Mouse (Mus musculus) embryonic facial prominence, embryonic 12.5 days (tissue): ENCODE data around the gene Pde10a. TPM values are rescaled to one million over a fixed set of nuclear protein-coding genes. Genes with fewer than 3 reads are reported as not detected.

Experiments used
- ATAC-seq: fragments of 200-750 bp; cut with Nextera tagmentation; 2 replicates; pipeline ENCODE4 v1.8.0; 2017; ENCODE audit not compliant: insufficient number of reproducible peaks, insufficient read depth, low FRiP score, low TSS enrichment
- H3K27ac ChIP-seq: fragments of 300-500 bp; sonication (generic); 2 replicates; pipeline ENCODE4 v1.5.1; 2016; ENCODE audit warnings: mild to moderate bottlenecking
- H3K27me3 ChIP-seq: fragments of 300-500 bp; sonication (generic); 2 replicates; pipeline ENCODE4 v1.6.1; 2016; ENCODE audit warnings: mild to moderate bottlenecking, moderate library complexity
- H3K36me3 ChIP-seq: fragments of 300-500 bp; sonication (generic); 2 replicates; pipeline ENCODE4 v1.6.1; 2016; ENCODE audit warnings: mild to moderate bottlenecking
- H3K4me1 ChIP-seq: fragments of 300-500 bp; sonication (generic); 2 replicates; pipeline ENCODE4 v1.6.1; 2016
- H3K4me2 ChIP-seq: fragments of 300-500 bp; sonication (generic); replicated peaks from 2 replicates; pipeline ENCODE4 v1.6.1; 2016; ENCODE audit warnings: mild to moderate bottlenecking, moderate library complexity
- H3K4me3 ChIP-seq: fragments of 300-500 bp; sonication (generic); 2 replicates; pipeline ENCODE4 v1.5.1; 2016; ENCODE audit warnings: mild to moderate bottlenecking
- H3K9ac ChIP-seq: fragments of 300-500 bp; sonication (generic); 2 replicates; pipeline ENCODE4 v1.6.1; 2016; ENCODE audit warnings: mild to moderate bottlenecking, moderate library complexity
- H3K9me3 ChIP-seq: fragments of 300-500 bp; sonication (generic); 2 replicates; pipeline ENCODE4 v1.6.1; 2016; ENCODE audit warnings: mild to moderate bottlenecking, moderate library complexity
- WGBS: fragments of 180-500 bp; shearing (Covaris S2); methylation state at CpG from one replicate; pipeline ENCODE4 v1.1.7; 2016; 5-methylcytosine and 5-hydroxymethylcytosine counted together
- polyA plus RNA-seq: library from polyadenylated mRNA; unstranded; fragments of >200 nt; fragmentation: Nextera tagmentation; extraction: Ambion mirVana; gene quantifications from 2 replicates; pipeline ENCODE4 v1.2.1, GENCODE M21; 2016

Gene Pde10a
- polyA plus RNA-seq, 1 experiment from 2014 or later, result 3.9 TPM

DNA sequence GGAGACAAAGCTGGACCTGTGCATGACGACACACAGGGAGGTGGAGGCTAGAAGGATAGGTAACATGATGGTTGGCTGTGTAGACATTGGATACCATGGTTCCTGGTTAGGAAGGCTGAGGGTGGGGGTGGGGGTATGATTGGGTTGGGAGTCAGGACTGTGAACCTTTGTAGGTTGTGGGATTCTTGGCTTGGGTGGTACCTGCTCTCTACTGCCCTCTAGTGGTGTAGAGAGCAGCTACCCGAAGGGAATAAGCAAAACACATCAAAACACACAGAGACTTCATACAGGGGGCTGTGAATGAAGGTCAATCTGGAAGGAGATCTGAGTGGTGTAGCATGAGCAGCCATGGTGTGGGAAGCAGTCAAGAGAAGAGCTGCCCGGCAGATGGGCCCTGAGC lies 282.2 kb downstream of the Pde10a start:
- no peaks in the 10 kb centered on the region for H3K9me3 ChIP-seq
- H3K36me3 ChIP-seq, result no peaks in the 10 kb centered on the region
- H3K9ac ChIP-seq, result no peak overlapping the region
- H3K4me1 ChIP-seq, result peaks cover 7% of the 10 kb centered on the region
- no peak overlapping the region for H3K4me2 ChIP-seq
- peaks cover 31% of the 10 kb centered on the region for H3K27me3 ChIP-seq
- H3K27ac ChIP-seq, result no peak overlapping the region
- H3K4me3 ChIP-seq, result no peak overlapping the region
- ATAC-seq, result no peak
- WGBS, result 48% methylated on average over 3 of the region's 3 CpGs

DNA sequence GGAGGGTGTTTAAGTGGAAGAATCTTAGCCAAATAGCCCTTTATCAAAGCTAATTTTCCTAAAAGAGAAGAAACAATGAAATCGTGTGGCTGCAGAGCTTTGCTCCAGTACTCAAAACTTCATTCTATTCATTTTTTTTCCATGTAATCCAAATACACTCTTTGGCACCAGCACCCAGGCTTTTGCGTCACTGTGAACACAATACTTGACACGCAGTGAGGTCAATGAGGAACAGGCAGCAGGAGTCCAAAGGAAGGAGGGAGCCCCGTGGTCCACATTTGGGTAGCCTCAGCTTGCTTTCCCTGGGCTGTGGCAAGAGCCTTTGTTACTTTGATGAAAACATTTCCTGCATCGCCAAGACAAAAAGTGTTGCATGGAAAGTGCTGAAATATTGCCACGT lies 284.6 kb downstream of the Pde10a start:
- no peaks in the 10 kb centered on the region for H3K9me3 ChIP-seq
- WGBS, result 61% methylated on average over 6 of the region's 6 CpGs

DNA sequence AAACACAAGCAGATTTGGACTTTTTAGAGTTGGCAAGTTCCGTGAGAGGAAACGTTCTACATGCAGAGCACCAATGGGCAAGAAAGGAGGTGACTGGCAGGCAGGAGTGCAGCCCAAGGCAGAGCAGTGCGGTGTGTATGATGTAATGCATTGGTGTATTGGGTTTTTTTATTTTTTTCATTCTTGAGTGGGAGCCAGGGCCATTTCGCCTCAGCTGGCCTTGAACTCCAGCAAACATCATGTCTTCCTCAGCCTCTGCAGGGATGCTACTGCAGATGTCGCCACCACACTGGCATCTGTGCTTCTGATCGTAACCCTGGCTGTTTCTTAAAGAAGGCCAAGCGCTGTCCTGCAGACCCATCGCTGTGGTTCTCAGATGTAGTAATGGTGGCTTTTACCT lies 285.0 kb downstream of the Pde10a start:
- Histone ChIP-seq H3K4me1 (no peaks in the 10 kb centered on the region), H3K4me3 (no peak overlapping the region), H3K36me3 (no peaks in the 10 kb centered on the region), H3K9ac (no peak overlapping the region), H3K9me3 (no peaks in the 10 kb centered on the region), H3K27ac (no peak overlapping the region), H3K4me2 (no peak overlapping the region), H3K27me3 (peaks cover 7% of the 10 kb centered on the region; the same call in 1 of the 2 replicates)
- ATAC-seq, result no peak
- WGBS, result 86% methylated on average over 8 of the region's 8 CpGs

More for the DNA sequence above, 284.6 kb downstream of the Pde10a start:
- H3K4me1 ChIP-seq, result no peaks in the 10 kb centered on the region
- no peak overlapping the region for H3K27ac ChIP-seq
- no peaks in the 10 kb centered on the region for H3K36me3 ChIP-seq
- H3K9ac ChIP-seq, result no peak overlapping the region
- peaks cover 9% of the 10 kb centered on the region; the same call in 1 of the 2 replicates for H3K27me3 ChIP-seq
- no peak overlapping the region for H3K4me2 ChIP-seq
- no peak overlapping the region for H3K4me3 ChIP-seq
- ATAC-seq, result no peak

DNA sequence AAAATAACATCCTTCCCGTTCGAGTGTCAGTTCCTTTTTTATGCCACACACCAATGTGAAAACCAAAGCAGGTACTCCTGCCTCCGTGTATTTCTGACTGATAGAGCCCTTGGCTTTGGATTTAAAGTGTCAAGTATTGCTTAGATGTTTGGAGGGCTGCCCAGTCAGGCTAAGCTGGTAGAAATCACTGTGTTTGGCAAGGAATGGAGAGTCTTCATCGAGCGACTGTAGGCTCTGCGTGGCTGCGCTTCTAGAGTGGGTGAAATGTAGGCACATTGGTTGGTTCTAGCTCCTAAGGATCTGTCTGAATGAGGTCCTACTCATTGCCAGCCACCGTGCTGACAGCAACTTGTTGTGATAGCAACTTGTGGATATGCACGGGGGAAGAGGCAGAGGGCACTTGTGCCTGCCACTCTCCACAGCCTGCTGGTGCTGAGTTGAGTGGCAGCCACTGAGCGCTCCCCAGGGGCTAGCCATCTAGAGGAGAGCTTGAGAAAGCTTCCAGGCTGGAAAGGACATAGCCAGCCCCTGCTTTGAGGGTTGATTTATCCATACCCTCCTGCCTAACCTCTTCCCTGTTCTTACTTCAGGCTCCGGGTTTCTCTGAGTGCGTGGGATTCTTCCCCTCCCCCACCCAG lies 287.2 kb downstream of the Pde10a start:
- Histone ChIP-seq H3K27me3 (0 out of 2 replicates have a peak, but pooled peaks cover 2% of the 10 kb centered on the region), H3K36me3 (no peaks in the 10 kb centered on the region), H3K9me3 (no peaks in the 10 kb centered on the region), H3K27ac (no peak overlapping the region), H3K4me1 (no peaks in the 10 kb centered on the region), H3K9ac (no peak overlapping the region), H3K4me3 (no peak overlapping the region), H3K4me2 (no peak overlapping the region)
- 54% methylated on average over 12 of the region's 12 CpGs for WGBS
- no peak for ATAC-seq

DNA sequence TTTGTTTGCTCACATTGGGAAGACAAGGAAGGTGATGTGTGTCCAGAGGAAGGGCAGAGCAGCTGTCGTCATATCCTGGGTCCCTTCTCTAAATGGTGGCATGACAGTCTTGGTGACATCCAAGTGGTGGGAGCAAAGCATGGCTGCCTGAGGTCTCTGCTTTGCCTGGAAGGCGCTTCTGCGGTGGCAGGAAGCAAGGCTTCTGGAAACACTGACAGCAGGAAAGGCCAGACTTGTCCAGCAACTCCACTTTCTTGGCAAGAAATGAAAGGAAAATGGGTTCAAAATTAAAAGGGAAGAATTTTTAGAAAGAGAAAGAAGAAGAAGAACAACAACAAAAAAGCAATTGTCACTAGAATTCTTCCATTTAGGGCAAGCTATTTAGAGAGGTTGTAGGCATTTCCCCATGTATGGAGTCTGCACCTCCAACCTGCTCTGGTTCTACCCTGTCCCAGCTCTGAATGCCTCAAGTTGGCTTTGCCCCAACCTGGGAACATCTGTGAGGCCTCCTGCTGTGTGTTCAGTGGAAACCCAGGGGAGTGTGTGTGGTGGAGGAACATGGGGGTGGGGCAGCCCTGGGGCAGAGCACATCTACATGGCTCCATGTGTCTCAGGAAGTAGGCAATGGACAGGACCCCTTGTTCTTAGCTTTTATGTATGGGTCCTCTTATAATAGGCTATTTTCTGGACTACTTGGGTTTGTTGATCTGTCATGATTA lies 288.8 kb downstream of the Pde10a start:
- no peak overlapping the region for H3K4me3 ChIP-seq
- no peak for ATAC-seq
- no peak overlapping the region for H3K4me2 ChIP-seq
- no peaks in the 10 kb centered on the region for H3K4me1 ChIP-seq
- 0 out of 2 replicates have a peak, but pooled peaks cover 2% of the 10 kb centered on the region for H3K27me3 ChIP-seq
- no peaks in the 10 kb centered on the region for H3K9me3 ChIP-seq
- 78% methylated on average over 3 of the region's 3 CpGs for WGBS
- H3K36me3 ChIP-seq, result no peaks in the 10 kb centered on the region
- no peak overlapping the region for H3K9ac ChIP-seq
- no peak overlapping the region for H3K27ac ChIP-seq

DNA sequence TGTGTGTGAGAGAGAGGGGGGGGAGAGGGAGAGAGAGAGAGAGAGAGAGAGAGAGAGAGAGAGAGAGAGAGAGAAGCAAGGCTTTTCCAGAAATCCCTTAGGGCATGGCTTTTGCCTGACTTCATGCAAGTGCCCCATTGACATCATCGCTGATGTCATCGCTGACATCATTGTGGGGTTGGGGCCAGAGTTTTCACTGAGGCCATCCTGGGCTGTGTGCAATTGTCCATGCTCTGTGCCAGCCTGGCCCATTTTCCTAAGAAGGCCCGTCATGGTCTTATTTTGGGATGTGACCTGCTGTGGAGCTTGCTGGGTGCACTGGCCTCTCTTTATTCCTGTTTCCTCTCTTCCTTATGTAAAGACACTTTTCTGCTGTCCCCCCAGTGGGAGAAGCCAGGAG lies 290.2 kb downstream of the Pde10a start:
- ATAC-seq, result no peak
- H3K4me2 ChIP-seq, result no peak overlapping the region
- H3K4me3 ChIP-seq, result no peak overlapping the region
- no peaks in the 10 kb centered on the region for H3K9me3 ChIP-seq
- H3K27me3 ChIP-seq, result no peaks in the 10 kb centered on the region
- H3K9ac ChIP-seq, result no peak overlapping the region
- no peaks in the 10 kb centered on the region for H3K36me3 ChIP-seq
- no peak overlapping the region for H3K27ac ChIP-seq
- 92% methylated on average over 3 of the region's 3 CpGs for WGBS
- H3K4me1 ChIP-seq, result no peaks in the 10 kb centered on the region

DNA sequence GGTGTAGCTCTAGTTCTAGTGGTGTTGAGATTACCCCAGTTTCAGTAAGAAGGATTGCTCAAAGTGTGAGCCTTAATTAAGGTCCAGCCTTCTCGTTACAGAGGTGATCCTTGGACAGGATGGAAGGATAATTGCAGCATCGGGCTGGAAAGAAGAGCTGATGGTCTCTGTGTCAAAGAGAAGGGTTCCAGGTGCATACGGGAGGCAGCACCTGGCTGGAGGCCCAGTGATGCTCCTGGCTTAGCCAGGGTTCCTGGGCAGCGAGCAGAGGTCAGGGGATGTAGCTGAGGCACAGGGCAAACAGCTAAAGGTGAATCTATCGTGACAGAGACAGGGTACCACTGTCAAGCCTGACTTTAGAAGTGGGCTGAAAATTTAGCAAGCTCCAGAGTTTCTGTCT lies 290.7 kb downstream of the Pde10a start:
- Histone ChIP-seq H3K4me1 (no peaks in the 10 kb centered on the region), H3K9me3 (no peaks in the 10 kb centered on the region), H3K27me3 (no peaks in the 10 kb centered on the region), H3K27ac (no peak overlapping the region), H3K36me3 (no peaks in the 10 kb centered on the region), H3K4me3 (no peak overlapping the region), H3K9ac (no peak overlapping the region), H3K4me2 (no peak overlapping the region)
- WGBS, result 66% methylated on average over 5 of the region's 5 CpGs
- ATAC-seq, result no peak

DNA sequence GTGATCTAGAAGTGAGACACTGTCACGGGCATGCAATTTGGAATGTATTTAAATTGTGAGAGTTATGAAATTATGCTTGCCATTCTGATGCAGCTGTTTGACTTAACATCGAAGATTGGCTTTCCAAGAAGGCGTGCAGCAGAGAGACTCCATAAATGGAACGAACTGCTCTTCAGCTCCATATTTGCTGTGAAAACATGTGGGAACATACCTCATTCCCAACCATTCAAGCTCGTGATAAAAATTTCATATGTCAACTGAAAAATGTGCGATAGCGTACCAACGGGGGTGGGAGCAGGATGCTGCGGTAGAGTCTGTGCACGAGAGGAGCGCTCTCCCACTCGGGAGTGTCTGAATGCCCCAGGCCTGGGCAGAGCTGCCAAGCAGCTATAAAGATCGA lies 293.5 kb downstream of the Pde10a start:
- no peaks in the 10 kb centered on the region for H3K9me3 ChIP-seq
- H3K4me3 ChIP-seq, result no peak overlapping the region
- WGBS, result 88% methylated on average over 13 of the region's 13 CpGs

DNA sequence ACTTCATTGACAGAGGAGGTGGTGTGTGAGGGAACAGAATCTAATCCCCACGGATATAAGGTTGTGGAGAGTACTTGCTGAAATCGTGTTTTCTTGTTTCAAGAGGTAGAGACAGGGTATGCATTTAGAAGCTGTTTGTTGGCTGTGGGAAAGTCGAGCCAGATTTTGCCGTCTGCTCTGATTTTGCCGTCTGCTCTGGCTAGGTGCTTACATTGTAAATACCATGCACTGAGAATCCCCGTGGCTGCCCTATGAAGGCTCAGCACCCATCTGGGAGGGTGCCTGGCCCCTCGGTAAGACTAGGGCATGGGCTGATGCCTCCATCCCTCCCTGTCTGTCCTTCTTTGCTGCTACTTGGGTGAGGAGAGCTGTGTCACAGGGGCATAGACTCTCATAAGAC lies 298.4 kb downstream of the Pde10a start:
- Histone ChIP-seq H3K27me3 (no peaks in the 10 kb centered on the region), H3K4me2 (no peak overlapping the region), H3K9me3 (no peaks in the 10 kb centered on the region), H3K4me3 (no peak overlapping the region), H3K27ac (no peak overlapping the region), H3K4me1 (no peaks in the 10 kb centered on the region), H3K36me3 (no peaks in the 10 kb centered on the region), H3K9ac (no peak overlapping the region)
- ATAC-seq, result no peak
- 78% methylated on average over 7 of the region's 7 CpGs for WGBS

More for the DNA sequence above, 293.5 kb downstream of the Pde10a start:
- Histone ChIP-seq H3K9ac (no peak overlapping the region), H3K4me1 (no peaks in the 10 kb centered on the region), H3K4me2 (no peak overlapping the region), H3K27ac (no peak overlapping the region), H3K27me3 (no peaks in the 10 kb centered on the region), H3K36me3 (no peaks in the 10 kb centered on the region)
- ATAC-seq, result no peak

DNA sequence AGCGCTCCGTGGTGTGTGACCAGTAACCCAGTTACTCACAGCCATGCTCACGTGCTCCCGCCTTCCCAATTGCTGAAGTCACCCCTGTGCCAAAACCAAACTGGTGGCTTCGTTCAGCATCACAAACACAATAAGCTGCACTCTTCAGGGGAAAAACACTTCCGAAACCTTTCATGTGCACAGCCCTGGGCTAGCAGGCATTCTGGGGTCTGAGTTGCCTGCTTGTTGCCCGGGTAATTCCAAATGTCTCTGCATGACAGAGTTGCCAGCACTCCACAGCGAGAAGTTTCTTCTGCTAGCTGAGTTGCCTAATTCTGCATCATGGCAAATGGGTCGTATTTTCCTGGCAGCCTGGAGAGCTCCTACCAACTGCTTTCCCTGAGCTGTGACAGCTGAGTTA lies 302.0 kb downstream of the Pde10a start:
- no peak overlapping the region for H3K4me3 ChIP-seq
- 85% methylated on average over 9 of the region's 9 CpGs for WGBS

DNA sequence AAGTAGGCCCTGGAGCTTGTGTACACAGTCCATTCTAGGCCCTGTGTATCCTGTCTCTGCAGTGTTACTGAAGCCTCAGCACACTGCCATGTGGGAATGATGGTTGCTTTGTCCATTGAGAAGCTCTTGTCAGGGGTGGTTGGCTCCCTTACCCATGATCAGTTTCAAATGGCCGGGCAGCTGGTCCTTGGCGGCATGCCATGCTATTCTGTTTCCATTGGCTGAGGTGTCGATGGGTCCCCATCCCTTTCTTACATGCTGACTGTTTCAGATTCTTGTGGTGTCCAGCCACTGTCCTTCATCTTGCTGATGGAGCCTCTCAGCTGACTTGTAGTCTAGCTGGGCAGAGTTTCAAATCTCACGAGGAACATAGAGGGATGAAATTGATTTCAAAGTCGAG lies 305.8 kb downstream of the Pde10a start:
- Histone ChIP-seq H3K27me3 (no peaks in the 10 kb centered on the region), H3K9ac (no peak overlapping the region), H3K4me3 (no peak overlapping the region), H3K36me3 (no peaks in the 10 kb centered on the region), H3K9me3 (no peaks in the 10 kb centered on the region), H3K4me2 (no peak overlapping the region), H3K27ac (no peak overlapping the region), H3K4me1 (no peaks in the 10 kb centered on the region)
- 92% methylated on average over 5 of the region's 5 CpGs for WGBS
- no peak for ATAC-seq

More for the DNA sequence above, 302.0 kb downstream of the Pde10a start:
- H3K9me3 ChIP-seq, result no peaks in the 10 kb centered on the region
- H3K4me2 ChIP-seq, result no peak overlapping the region
- H3K27ac ChIP-seq, result no peak overlapping the region
- no peak overlapping the region for H3K9ac ChIP-seq
- no peaks in the 10 kb centered on the region for H3K36me3 ChIP-seq
- H3K4me1 ChIP-seq, result no peaks in the 10 kb centered on the region
- no peaks in the 10 kb centered on the region for H3K27me3 ChIP-seq
- no peak for ATAC-seq

DNA sequence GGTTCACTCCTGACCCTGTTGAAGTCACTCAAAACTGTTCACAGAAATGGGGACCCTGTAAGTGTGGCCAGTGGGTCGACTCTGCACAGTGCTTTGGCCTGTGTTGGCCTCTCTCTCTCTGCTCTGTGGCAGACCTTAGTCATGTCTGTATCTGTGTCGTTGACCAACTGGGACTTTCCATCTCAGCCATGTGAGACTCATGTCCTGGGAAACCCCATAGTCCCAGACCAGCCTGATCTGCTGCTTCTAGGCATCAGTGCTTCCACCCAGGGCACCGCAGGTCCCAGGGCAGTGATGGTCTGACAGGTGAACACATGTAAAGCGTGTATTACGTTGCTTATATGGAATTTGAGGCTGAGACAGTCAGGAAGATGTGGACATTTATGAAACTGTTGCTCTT lies 311.1 kb downstream of the Pde10a start:
- Histone ChIP-seq H3K9ac (no peak overlapping the region), H3K27me3 (no peaks in the 10 kb centered on the region), H3K4me2 (no peak overlapping the region), H3K36me3 (no peaks in the 10 kb centered on the region), H3K4me3 (no peak overlapping the region), H3K9me3 (no peaks in the 10 kb centered on the region), H3K27ac (no peak overlapping the region), H3K4me1 (no peaks in the 10 kb centered on the region)
- 89% methylated on average over 5 of the region's 5 CpGs for WGBS
- ATAC-seq, result no peak
